Mouse (Mus musculus): ENCODE measurements around the gene Bag3.
"Not testable (repeated sequence)": the region's sequence is repeated elsewhere in the genome, so short reads cannot be mapped to it uniquely, and the experiment has no call there.

Gene Bag3

DNA sequence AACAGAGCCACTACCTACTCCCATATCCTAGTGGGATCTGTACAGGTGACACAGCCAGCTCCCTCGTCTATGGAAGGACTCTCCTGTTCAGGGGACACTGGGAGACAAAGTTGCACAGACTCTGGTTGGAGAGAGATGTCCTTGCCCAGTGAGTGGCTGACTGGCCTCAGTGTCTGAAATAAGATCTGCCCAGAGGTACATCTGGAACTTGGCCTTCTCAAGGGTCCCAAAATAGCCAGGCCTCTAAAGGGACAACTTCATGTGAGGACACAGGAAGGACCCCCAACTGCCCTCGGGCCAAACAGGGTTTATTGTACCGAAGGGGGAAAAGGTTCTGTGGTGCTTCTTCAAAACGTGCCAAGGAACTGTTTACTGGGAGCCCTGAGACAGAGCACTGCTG is 14.8 kb downstream of the Bag3 start:
- DNase-seq = no peak

DNA sequence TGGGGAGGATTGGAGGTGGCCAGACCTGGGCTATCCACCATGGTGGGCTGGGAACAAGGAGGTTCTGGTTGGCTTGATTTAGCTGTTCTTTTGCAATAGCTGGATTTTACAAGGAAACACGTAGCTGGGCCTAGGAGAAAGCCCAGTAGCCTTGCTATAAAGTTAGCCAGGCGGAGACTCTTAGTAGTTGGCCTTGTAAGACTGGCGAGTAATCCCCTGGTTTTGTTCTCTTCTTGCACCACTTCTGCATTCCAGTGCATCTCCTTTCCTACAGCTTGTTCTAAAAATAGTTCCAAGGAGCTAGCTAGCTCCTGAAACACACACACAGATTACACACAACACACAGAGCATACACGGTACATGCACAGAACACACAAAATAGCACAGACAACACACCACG is 15.4 kb downstream of the Bag3 start:
- no peak for DNase-seq

DNA sequence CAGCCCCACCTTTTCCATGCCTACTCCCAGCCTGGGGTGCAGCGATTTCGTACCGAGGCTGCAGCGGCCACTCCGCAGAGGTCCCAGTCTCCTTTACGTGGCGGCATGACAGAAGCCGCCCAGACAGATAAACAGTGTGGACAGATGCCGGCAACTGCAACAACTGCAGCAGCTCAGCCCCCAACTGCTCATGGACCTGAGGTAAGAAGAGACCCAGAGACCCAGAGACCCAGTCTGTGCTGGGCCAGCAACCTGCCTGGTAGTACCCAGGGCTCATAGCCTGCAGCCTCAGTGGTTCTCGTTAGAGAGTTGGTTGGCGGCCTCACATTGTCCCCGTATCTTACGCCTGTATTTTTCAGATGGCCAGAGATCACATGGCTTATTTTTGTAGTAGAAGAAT is 16.7 kb downstream of the Bag3 start:
- no peak for DNase-seq

DNA sequence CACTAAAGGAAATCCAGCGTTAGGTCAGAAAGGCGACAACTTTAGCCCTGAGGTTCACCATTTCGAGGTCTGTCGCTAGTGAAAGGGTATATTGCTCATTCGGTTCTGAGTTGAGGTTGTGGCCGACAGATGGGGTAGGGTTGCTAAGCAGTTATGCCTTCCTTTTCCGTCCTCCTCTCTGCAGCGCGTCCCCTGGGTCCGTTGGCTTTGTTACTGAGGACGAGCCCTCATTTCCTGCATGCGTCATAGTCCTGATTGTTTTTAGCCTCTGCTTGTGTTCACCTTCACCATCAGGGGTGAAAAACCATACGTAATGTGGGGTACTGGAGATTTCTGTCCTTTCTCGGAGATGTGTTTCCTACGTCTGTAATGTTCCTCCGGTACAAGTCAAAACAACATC is 17.3 kb downstream of the Bag3 start:
- no peak for DNase-seq

DNA sequence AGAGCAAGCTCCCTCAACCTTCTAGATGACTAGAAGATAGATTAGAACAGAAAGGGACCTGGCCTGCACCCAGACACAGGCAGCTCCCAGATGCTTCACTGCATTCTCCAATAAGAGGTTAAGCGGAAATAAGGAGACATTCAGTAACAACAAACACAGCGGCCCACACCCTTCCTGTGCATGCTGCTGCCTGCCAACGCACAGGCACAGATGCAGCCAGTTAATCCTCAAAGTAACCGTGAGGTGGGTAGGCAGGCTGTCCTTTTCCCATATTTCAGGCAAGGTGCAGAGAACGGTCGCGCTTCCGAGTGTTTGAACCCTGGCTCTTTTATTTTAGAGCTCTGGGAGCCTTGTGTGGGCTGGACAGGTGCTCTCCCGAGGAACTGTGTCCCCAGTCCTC is 17.8 kb downstream of the Bag3 start:
- peak in 1 of 2 experiments; percentile 47 for DNase-seq

DNA sequence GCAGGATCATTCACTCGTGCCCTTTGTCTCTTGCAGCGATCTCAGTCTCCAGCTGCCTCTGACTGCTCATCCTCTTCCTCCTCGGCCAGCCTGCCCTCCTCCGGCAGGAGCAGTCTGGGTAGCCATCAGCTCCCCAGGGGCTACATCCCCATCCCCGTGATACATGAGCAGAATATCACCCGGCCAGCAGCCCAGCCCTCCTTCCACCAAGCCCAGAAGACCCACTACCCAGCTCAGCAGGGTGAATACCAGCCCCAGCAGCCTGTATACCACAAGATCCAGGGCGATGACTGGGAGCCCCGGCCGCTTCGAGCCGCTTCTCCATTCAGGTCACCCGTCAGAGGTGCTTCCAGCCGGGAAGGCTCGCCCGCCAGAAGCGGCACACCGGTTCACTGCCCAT is 18.4 kb downstream of the Bag3 start:
- DNase-seq = no peak

DNA sequence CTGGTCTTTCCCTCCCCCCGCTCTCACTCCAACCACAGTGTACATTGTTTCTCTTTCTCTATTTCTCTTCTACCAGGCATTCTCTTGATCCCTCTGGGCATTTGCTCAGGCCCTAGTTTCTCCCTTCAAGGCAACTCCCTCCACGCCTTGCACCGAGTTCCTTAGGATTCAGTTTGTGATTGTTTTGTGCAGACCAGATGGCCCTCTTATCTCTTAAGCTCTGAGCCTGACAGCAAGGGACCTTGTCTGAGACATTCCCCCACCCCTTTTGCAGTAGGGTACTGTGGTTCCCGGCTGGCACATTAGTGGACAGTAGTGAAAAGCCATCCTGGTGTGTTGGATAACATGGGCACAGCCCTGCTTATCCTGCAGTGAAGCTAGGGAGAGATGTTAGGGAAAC is 19.1 kb downstream of the Bag3 start:
- DNase-seq = no peak

DNA sequence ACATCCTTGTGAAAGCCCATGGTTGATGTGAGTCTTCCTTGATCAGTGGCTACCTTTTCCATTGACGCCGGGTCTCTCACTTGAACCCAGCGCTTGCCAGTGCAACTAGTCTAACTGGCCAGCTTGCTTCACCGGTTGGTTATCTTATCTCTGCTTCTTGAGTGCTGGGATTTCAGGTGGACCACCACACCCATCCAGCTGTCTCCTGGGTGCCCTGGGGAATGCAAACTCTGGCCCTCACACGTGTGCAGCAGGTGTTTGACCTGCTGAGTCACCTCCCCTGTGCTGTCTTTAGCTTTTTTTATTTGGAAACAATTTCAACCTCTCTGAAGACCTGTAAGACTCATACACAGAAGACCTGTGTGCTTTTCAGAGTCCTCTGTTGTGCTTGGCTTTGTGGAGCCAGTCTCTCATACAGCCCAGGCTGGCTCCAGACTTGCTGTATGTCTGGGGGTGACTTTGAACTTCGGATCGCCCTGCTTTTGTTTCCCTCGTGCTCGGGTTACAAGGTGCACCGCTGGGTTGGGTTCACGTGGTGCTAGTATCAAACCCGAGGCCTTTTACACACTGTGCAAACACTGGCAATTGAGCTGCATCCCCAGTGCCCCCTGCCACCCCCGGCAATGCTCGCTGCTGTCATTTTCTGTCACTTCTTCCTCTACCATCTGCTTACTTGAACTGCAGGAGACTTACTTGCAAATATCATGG is 19.9 kb downstream of the Bag3 start:
- no peak for DNase-seq

DNA sequence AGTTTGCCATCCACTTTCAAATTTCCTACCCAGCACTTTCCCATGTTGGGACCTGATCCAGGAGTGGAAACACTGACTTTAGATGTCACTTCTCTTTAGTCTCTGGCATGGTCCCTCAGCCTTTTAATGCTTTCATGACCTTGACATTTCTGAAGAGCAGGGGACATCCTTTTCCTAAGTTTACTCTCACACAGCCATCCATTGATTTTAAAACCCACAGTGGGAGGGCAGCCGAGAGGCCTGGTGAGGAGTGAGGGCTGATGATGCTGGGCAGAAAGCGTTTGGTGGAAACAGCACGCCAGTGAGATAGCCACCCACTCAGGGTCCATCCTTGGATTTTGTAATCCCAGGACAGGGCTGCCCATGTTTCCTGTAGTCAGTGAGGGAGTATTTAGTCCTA is 20.5 kb downstream of the Bag3 start:
- no peak for DNase-seq

DNA sequence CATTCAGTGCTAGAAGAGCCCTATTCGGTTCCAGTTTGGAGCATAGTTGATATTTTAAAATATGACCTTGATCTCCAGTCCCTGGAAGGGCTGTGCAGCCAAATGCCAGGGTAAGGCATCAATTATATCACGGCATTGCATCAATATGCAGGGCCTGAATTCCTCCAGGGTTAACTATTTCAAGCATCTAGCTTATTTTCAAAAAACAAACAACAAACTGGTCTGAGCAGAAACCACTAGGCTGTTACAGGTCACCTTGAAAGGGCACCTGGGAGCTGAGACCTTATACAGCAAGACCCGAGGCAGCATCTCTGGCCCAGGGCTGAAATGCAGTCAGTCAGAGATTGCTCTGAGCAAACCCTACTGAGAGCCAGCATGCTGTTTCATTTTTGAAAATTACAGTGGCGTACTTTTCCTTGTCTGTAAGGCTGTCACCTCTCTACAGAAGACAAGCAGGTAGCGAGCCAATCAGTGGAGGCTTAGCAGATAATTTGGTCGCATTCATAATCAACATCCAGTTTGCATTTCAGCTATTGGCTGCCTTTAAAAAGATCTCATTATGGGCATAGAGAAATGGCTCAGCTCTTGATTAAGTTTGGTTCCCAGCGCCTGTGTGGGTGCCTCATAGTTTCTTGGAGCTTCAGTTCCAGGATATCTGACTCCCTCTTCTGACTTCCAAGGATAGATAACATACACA is 21.3 kb downstream of the Bag3 start:
- DNase-seq = no peak

DNA sequence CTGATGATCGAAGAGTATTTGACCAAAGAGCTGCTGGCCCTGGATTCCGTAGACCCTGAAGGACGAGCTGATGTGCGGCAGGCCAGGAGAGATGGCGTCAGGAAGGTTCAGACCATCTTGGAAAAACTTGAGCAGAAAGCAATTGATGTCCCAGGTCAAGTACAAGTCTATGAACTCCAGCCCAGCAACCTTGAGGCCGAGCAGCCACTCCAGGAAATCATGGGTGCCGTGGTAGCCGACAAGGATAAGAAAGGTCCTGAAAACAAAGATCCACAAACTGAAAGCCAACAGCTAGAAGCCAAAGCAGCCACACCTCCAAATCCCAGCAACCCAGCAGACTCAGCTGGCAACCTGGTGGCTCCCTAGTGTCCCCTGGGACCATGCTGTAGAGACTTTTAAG is 22.6 kb downstream of the Bag3 start:
- no peak for DNase-seq

DNA sequence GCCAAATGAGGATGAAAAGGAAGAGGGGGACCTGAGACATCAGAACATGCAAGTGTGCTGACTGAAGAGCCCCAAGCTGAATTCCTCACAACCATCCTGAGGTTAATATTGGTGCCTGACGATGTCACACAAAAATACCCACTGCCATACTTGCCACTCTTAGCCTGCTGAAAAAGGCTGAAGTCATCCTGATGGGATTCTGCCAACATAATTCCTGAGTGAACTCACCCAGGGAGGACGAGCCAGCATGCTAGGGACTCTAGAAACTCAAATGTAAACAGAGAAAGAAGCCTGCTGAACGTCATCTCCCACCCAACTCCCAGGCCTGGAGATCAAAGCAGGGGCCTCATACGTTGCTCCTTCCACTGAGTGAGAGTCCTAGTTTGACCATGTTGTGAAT is 25.7 kb downstream of the Bag3 start:
- DNase-seq = no peak

DNA sequence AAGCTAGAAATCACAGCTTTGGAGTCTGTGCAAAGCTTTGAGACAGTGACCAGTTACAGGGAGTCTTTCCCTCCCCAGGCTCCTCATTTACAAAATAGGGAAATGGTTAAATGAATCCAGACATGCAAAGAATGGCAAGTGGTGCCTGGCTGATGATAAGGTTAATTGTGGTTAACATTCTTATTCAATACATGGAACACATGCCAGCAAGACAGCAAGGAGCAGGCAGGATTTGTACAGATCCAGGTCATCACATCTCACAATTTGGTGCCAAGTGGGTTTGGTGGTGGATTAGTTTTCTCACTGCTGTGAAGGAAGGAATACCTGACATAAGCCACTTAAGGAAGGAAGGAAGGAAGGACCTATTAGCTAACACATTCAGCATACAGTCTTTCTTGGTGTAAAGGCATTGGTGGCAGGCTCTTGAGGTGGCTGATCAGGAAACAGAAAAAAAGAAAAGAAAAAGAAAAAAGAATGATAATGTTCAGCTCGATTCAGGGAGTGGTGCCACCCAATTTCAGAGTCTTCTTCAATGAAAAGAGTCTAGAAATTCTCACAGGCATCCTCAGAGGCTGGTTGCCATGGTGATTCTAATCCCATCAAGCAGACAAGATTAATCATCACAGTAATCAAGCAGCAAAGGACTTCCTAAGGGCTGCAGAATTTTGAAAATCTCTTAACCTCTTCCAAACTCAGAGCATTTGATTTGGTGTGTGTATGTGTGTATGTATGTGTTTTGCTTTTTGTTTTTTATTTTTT is 27.1 kb downstream of the Bag3 start:
- DNase-seq = peak; percentile 55 to 60

DNA sequence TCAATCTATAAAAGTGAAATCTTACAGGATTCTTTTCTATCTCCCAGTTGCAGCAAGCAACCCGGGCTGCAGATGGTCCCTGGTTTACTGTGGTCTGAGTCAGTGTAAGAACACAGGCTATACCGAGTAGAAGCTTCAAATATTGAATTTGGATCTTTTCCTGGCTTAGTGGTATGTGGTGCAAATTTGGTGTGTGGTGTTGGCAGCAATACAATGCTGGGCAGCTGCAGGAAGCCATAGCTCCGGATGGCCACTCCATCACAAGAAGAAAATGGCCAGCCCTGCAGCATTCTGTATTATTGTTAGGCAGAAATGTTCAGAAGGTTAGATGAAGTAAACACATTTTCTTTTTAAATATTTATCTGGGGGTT is 27.7 kb downstream of the Bag3 start:
- peak in 1 of 2 experiments; percentile 50 for DNase-seq

DNA sequence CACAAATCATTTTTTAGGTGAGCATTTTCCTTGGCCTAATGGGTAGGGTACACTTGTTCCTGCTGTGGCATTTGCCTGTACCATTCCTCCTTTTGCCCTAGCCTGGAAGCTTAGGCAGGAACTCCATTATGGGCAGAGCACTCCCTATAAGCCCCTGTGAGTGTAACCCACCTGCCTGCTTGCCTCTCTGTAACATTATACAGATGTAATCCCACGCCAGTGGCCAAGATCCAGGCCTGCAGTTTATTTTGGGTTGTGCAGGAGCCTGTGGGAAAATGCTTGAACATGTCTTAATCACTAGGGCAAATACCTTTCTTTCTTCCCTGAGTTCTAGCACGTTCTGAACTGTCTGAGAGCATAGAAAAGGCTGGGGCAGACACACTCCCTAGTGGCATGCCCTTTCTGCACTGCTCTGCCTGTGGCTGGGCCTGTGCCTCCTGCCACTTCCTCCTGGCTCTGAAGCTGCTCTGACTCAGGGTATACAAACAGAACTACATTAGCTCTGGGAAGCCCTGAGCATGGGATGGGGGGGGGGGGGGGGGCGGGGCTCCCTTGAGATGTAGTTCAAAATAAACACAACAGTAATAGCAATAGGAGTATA is 29.8 kb downstream of the Bag3 start:
- DNase-seq = no peak

DNA sequence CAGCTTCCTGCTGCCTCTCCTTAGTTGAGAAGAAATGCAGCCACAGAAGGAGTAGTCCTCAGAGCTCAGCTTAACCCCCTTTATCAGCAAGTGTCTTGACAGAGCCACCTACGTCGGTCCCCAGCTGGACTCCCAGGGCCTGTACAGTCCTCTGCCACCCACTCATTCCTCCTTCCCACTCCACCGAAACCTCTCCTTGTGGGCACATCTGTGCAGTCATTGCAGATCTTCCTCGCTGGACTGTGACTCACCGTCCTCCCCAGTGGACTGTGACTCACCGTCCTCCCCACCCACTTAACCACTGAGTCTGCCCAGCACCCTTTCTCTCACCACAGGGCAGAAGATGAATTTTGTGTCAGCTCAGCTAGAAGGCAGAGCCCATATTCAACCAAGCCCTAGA is 31.1 kb downstream of the Bag3 start:
- DNase-seq = no peak

DNA sequence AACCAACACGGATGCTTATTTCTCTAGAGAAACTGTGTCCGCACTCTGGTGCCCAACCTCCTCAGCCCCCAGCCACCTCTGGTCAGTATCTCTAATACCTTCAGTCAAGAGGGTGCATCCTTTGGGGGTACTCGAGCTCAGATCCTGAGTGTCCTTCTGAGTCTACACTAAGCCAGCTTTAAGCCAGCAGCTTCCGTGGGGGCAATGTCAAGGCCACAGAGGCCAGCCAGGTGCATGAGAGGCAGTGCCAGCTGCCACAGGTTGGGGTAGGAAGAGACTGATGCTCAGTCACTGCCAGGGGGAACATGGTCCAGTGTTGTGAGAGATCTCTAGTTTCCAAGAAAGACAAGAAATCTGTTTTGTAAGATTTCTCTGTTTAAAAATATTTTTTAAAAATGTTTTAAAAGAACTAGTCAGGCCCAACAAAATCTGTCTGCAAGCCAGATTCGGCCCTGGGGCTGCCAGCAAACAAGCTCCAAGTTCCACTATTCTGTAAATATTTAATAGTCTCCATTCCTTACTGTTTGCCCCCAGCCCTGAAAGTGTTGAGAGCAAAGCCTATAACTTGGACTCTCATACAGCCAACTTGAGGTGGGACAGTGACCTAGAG is 31.8 kb downstream of the Bag3 start:
- DNase-seq = no peak

DNA sequence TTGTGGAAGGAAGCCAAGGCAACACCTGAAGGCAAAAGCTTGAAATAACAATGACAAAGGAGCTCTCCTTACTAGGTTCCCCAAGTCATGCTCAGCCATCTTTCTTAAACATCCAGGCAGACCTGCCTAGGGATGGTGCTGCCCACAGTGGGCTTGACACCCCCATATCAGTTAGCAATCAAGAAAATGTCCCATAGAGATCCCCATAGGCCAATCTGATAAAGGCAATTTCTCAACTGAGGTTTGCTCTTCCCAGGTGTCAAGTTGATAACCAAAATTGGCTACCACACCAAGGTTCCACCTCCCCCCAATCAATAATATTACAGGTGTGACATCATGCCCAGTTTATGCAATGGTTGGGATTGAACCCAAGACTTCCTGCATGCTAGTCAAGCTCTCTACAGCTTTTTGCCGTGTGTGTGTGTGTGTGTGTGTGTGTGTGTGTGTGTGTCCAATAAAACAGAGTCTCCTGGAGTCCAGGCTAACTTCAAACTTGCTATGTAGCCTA is 33.6 kb downstream of the Bag3 start:
- no peak for DNase-seq

DNA sequence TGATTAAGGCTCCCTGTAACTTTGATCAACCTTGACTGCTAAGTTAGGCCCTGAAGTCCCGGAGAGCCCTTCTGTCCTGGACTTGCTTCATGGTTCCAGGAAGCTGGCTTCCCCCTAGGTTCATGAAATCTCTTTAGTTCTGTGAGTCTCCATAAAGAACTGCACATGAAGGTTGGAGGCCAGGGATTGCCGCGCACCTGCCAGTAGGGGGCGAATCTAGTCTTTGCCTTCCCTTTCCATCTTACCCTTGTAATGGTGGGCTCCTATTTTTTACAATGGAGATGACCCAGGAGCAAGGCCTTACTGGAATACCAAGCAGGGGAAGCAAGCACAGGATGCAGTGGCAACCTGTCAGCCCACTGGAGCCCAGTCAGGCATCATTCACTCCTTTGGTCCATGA is 40.0 kb downstream of the Bag3 start:
- DNase-seq = peak; percentile 33 to 40

DNA sequence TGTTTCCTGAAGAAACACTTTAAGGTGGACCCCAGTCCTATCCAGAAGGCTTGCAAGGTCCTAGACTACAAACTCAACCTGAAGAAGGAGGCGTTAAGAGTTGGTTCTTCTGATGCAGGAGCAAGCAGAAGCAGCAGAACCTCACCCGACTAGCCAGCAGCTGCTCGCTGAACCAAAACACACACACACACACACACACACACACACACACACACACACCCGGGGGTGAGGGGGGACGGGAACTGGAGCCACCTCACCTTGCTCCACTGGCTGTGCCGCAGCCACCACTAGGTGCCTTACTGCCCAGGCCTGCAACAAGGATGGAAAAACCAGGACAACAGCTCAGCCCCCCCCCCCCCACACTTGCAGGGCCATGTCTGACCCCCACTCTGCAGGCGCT is 42.9 kb downstream of the Bag3 start:
- DNase-seq = peak; percentile 13 to 30

DNA sequence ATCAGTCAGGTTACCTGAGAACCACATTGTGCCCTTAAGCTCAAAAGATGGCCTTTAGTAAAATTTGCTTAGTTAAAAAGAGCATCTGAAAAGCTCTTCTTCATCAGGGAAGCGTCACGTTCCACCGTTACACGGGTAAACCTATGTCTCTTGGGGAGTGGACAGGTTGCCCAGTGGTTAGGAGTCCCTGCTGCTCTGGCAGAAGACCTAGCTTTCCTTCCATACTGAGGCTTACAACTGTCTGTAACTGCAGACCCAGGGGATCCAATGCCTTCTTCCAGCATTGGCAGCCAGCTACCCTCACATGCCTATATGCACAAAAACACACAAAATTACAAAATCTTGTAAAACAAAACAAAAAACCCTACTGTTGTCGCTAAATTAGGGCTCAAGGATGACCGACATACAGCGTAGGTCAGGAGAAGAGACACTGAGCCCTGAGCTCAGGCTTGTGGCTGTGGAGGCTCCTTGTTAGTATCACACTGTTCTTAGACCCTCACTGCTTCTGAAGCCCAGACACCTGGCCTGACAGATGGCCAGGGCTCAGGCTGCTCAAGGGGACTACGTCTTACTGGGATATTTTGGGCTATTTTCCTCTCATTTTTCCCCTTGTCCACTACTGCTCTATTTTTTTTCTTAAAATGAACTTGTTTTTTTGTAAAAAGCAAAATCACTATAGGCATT is 44.3 kb downstream of the Bag3 start:
- DNase-seq = peak; percentile 68 to 79

DNA sequence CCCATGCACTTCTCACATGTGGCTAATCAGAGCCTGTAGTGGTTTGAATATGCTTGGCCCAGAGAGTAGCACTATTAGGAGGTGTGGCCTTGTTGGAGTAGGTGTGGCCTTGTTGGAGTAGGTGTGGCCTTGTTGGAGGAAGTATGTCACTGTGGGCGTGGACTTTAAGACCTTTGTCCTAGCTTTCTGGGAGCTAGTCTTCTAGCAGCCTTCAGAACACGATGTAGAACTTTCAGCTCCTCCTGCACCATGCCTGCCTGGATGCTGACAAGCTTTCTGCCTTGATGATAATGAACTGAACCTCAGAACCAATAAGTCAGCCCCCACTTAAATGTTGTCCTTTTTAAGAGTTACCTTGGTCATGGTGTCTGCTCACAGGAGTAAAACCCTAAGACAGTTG is 46.0 kb downstream of the Bag3 start:
- not testable (repeated sequence) for DNase-seq

Measured in cerebellum, postnatal 14 days (tissue).